Mouse (Mus musculus) limb, embryonic 14.5 days (tissue): ENCODE results near the gene Ndufb2. TPM values are rescaled to one million over a fixed set of nuclear protein-coding genes. Genes with fewer than 3 reads are reported as not detected.
A peak's percentile ranks its signal among the peaks of the same experiment; 100 is the strongest.

Source experiments
- ATAC-seq: fragments of 200-750 bp; cut with Nextera tagmentation; 2 replicates; pipeline ENCODE4 v1.8.0; 2017; ENCODE audit warnings: low read depth, moderate number of reproducible peaks, moderate TSS enrichment; ENCODE audit not compliant: low FRiP score
- DNase-seq: peaks from one replicate; pipeline ENCODE4 v3.0.0-alpha.2; 2015; ENCODE audit warnings: low spot score
- H3K27ac ChIP-seq: fragments of 300-500 bp; sonication (generic); replicated peaks from 2 replicates; pipeline ENCODE4 v1.5.1; 2014; ENCODE audit warnings: low read depth, mild to moderate bottlenecking, low read length, moderate library complexity, mixed read lengths
- H3K27me3 ChIP-seq: fragments of 300-500 bp; sonication (generic); 2 replicates; pipeline ENCODE4 v1.6.1; 2014; ENCODE audit warnings: low read length, mixed read lengths; ENCODE audit not compliant: control insufficient read depth, insufficient read depth
- H3K36me3 ChIP-seq: fragments of 300-500 bp; sonication (generic); 2 replicates; pipeline ENCODE4 v1.6.1; 2014; ENCODE audit warnings: mild to moderate bottlenecking, low read length, moderate library complexity, mixed read lengths; ENCODE audit not compliant: control insufficient read depth, insufficient read depth
- H3K4me1 ChIP-seq: fragments of 300-500 bp; sonication (generic); 2 replicates; pipeline ENCODE4 v1.6.1; 2014; ENCODE audit warnings: antibody characterized with exemption, low read length, mixed read lengths; ENCODE audit not compliant: control insufficient read depth, insufficient read depth
- H3K4me2 ChIP-seq: fragments of 300-500 bp; sonication (generic); replicated peaks from 2 replicates; pipeline ENCODE4 v1.6.1; 2014; ENCODE audit warnings: low read depth, mild to moderate bottlenecking, low read length, moderate library complexity; ENCODE audit not compliant: severe bottlenecking
- H3K4me3 ChIP-seq: fragments of 300-500 bp; sonication (generic); replicated peaks from 2 replicates; pipeline ENCODE4 v1.5.1; 2014; ENCODE audit warnings: low read length
- H3K9ac ChIP-seq: fragments of 300-500 bp; sonication (generic); 2 replicates; pipeline ENCODE4 v1.6.1; 2014; ENCODE audit warnings: mild to moderate bottlenecking, low read depth, low read length, moderate library complexity; ENCODE audit not compliant: severe bottlenecking
- H3K9me3 ChIP-seq: fragments of 300-500 bp; sonication (generic); 2 replicates; pipeline ENCODE4 v1.6.1; 2016; ENCODE audit warnings: low read length; ENCODE audit not compliant: control insufficient read depth
- POLR2A ChIP-seq: fragments of 200-500 bp; IDR thresholded peaks from 2 replicates; pipeline ENCODE4 v1.8.0; 2012; ENCODE audit warnings: inconsistent platforms, mild to moderate bottlenecking, moderate library complexity, borderline replicate concordance; ENCODE audit not compliant: insufficient read depth, insufficient read length; ENCODE audit errors: extremely low read depth
- WGBS: fragments of 180-500 bp; shearing (Covaris S2); extraction: QIAGEN DNeasy Blood & Tissue Kit; methylation state at CpG from one replicate; pipeline ENCODE4 v1.1.7; 2014; 5-methylcytosine and 5-hydroxymethylcytosine counted together
- polyA plus RNA-seq, 2 experiments: library from polyadenylated mRNA; depleted of rRNA in 1 of 2; stranded (reverse) in 1 of 2; unstranded in 1 of 2; fragments of >200 nt; fragmentation: Nextera tagmentation in 1 of 2; extraction: Ambion mirVana in 1 of 2; gene quantifications; 2 replicates each; pipeline versions ENCODE4 v1.2.1 to v1.2.3; 2012 to 2014

Gene Ndufb2
- polyA plus RNA-seq (2012; rRNA removed) (148 and 234 TPM in 2 replicates), polyA plus RNA-seq (2014; fragmentation: Nextera tagmentation; extraction: Ambion mirVana) (347 and 358 TPM in 2 replicates)

GRCm38 (mm10) chr6:39592401-39593214 lies at the start of gene Ndufb2:
TSS of gene Ndufb2 (plus strand) at chr6:39592574.
- under 1% methylated on average over 52 of the region's 56 CpGs for WGBS
- peak within 1 kb of the TSS; percentile 63 for H3K4me3 ChIP-seq
- 0 out of 2 replicates have a peak, but pooled peaks have one; percentile 40 for TF ChIP-seq POLR2A
- H3K27ac ChIP-seq = peak within 1 kb of the TSS; percentile 75
- H3K27me3 ChIP-seq = no peaks in the 10 kb centered on the region
- peaks cover 29% of the 10 kb centered on the region for H3K36me3 ChIP-seq
- no peaks in the 10 kb centered on the region for H3K9me3 ChIP-seq
- DNase-seq (peak; percentile 96), ATAC-seq (peak; percentile 98)
- H3K9ac ChIP-seq = peak within 1 kb of the TSS; percentile 74
- H3K4me2 ChIP-seq = peak within 1 kb of the TSS; percentile 81
- peaks cover 11% of the 10 kb centered on the region; the same call in 1 of the 2 replicates for H3K4me1 ChIP-seq

GRCm38 (mm10) chr6:39542631-39543597 lies 49.5 kb upstream of the Ndufb2 start:
- no peaks in the 10 kb centered on the region for H3K9me3 ChIP-seq
- DNase-seq (peak; percentile 91), ATAC-seq (peak; percentile 90)
- no peaks in the 10 kb centered on the region for H3K27me3 ChIP-seq
- H3K27ac ChIP-seq = peak overlapping the region; percentile 87
- H3K4me2 ChIP-seq = peak overlapping the region; percentile 31
- H3K4me1 ChIP-seq = peaks cover 59% of the 10 kb centered on the region
- no peaks in the 10 kb centered on the region for H3K36me3 ChIP-seq
- no peak for TF ChIP-seq POLR2A
- H3K9ac ChIP-seq = no peak overlapping the region
- WGBS = 11% methylated on average over 15 of the region's 15 CpGs
- H3K4me3 ChIP-seq = no peak overlapping the region

- Histone ChIP-seq H3K4me3 (no peak overlapping the region), H3K4me1 (peaks cover 50% of the 10 kb centered on the region), H3K4me2 (peak overlapping the region; percentile 31; the same call in 1 of the 2 replicates), H3K27me3 (no peaks in the 10 kb centered on the region), H3K9me3 (no peaks in the 10 kb centered on the region), H3K9ac (no peak overlapping the region), H3K36me3 (peaks cover 3% of the 10 kb centered on the region; the same call in 1 of the 2 replicates), H3K27ac (peak overlapping the region; percentile 87)
- ATAC-seq = no peak; the same call in 1 of the 2 replicates
- no peak for TF ChIP-seq POLR2A
- 52% methylated on average over 15 of the region's 15 CpGs for WGBS
- no peak for DNase-seq
These were observed 48.5 kb upstream of the Ndufb2 start for GRCm38 (mm10) chr6:39543769-39544420.

GRCm38 (mm10) chr6:39545474-39545873 lies 46.9 kb upstream of the Ndufb2 start:
- Histone ChIP-seq H3K27me3 (no peaks in the 10 kb centered on the region), H3K9me3 (no peaks in the 10 kb centered on the region), H3K4me1 (peaks cover 34% of the 10 kb centered on the region), H3K4me2 (no peak overlapping the region), H3K9ac (no peak overlapping the region), H3K36me3 (peaks cover 5% of the 10 kb centered on the region; the same call in 1 of the 2 replicates), H3K27ac (peak overlapping the region; percentile 87; the same call in 1 of the 2 replicates), H3K4me3 (no peak overlapping the region)
- 73% methylated on average over 7 of the region's 7 CpGs for WGBS
- no peak for DNase-seq
- ATAC-seq = no peak
- no peak for TF ChIP-seq POLR2A
